Mouse (Mus musculus): ENCODE results near the gene Efcab10.

Gene Efcab10

DNA sequence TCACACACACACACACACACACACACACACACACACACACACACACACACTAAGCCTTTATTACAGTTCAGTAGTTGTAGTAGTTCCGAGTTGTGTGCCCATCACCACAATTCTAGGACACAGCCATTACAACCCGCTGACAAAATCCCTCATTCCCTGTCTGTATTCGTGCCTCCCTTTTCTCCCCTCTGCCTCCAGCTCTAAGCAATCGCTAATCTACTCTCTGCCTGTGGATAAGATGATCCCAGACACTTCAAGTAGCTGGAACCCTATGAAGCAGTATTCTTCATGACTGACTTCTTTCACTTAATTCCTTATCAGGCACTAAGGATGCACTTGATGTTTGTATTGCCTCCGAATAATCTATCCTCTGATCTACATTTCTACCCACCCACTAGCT lies 10.3 kb downstream of the Efcab10 start:
- ChIA-PET POLR2A (interaction anchor here in 3 of 4 experiments (0.6 to 2.4 kb wide), 10 partner anchors 10 to 1503 kb away, joined by 3 to 11 read pairs (median 4); partner anchors contain the start of genes Efcab10 (in 2 of the 3) and Twistnb (in 2 of the 3)), CTCF (interaction anchor here (0.6 to 2.2 kb wide), 12 partner anchors 16 to 533 kb away, joined by 3 to 12 read pairs (median 5); partner anchors contain the start of gene Twistnb (in 1 of the 4))

DNA sequence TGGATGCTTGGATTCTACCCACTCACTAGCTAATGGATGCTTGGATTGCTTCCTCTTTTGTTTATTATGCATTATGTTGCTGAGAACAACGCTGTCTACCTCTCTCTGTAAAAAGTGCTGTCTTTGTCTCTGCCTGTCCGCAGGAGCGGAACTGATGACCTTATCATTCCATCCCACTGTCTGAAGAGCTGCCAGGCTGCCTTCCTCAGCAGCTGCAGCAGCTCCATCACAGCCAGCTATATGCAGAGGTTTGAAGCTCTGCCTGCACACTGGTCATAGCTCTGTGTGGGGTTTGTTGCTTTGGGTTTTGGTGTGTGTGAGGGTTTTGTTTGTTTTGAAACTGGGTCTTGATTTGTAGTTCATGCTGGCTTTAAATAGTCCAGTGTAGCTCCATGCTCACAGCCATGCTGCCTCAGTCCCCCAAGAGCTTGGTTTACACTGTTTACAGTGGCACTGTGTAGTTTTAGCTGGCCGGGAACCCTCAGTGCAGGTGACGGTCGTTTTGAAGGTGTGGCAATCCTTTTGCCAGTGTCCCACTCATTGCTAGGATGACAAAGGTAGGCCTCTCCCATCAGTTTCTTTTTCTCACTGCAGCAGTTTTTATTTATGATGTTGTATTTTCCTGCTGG lies 10.9 kb downstream of the Efcab10 start:
- CTCF ChIA-PET = interaction anchor here (1.0 to 2.2 kb wide), 10 partner anchors 16 to 378 kb away, joined by 3 to 12 read pairs (median 5); partner anchors contain the start of gene Twistnb (in 1 of the 4)
- POLR2A ChIA-PET = interaction anchor here in 3 of 4 experiments (0.6 to 2.4 kb wide), 9 partner anchors 11 to 1502 kb away, joined by 3 to 11 read pairs (median 4); partner anchors contain the start of genes Efcab10 (in 2 of the 3) and Twistnb (in 1 of the 3)

DNA sequence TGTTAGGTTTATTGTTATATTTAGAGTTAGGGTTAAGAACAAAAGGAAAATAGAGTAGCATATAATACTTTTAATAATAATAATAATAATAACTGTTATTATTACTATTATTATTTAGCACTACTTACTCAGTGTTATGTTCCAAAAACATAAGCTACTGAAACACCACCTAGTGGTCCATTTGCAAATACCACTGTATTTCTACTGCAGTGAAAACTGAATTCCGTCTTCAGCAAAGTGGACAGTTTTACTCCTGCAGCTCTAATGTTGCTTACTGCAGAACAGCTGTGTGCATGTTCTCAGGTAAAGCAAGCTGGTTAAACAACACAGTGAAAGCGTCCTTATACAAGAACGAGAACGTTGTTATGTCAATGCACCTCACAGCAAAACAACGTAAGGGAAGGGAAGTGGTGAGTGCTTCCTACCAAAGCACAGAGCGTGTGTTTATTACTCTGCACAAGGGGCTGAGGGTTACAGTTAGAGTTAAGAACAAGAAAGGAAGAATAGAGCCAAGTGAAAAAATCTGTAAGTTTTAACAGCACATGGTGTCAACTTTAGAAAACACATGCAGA lies 17.0 kb downstream of the Efcab10 start:
- CTCF ChIA-PET = interaction anchor here (0.5 to 2.0 kb wide), 14 partner anchors 12 to 197 kb away, joined by 3 to 10 read pairs (median 4); partner anchors contain the start of genes Efcab10 (in 2 of the 4) and Twistnb (in 1 of the 4)
- POLR2A ChIA-PET = interaction anchor here in 1 of 4 experiments (0.9 to 1.2 kb wide), 3 partner anchors 10 to 30 kb away, joined by 3 read pairs; no protein-coding TSS in a partner anchor

DNA sequence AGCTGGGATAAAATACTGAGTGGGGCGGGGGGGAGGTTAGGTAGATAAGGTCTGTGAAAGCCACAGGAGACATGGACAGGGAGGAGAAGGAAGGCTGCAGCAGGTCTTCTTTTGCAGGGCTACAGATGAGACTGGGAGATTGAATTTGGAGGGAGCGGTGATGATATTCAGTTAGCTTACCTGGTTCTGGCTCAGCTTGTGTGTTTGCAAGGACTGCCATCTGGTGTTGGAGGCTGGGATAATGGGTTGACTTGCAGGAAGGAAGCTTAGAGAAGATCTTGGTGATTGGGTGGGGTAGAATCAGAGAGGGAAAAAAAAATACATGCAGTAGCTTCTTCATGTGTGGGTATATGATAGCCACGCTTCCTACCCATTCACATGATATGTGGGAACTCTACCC lies 29.7 kb downstream of the Efcab10 start:
- ChIA-PET CTCF (interaction anchor here (0.6 to 2.1 kb wide), 51 partner anchors 13 to 1634 kb away, joined by 3 to 72 read pairs (median 5); partner anchors contain the start of gene Efcab10 (in 4 of the 4)), POLR2A (interaction anchor here in 3 of 4 experiments (0.6 to 1.3 kb wide), 12 partner anchors 13 to 604 kb away, joined by 3 to 13 read pairs (median 3); partner anchors contain the start of gene Efcab10 (in 2 of the 3))

DNA sequence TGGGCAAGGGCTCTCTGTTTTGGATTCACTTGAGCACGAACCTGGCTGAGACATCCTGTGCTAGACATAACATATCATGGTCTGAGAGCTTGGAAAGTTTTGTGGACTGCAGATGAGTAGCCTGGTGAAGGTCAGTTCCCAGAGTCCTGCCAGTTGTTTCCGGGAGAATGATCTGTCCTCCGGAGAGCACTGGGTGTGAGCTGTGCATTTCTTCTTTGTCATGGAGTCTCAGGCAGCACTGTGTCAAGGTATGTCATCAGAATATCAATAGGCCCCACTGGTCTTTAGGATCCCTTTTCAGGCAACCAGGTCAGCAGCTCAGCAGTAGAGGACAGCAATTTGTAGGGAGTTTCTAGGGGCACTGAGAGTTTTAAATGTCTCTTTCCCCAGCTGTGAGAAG lies 32.6 kb downstream of the Efcab10 start:
- POLR2A ChIA-PET = interaction anchor here in 3 of 4 experiments (0.6 to 4.1 kb wide), 33 partner anchors 9 to 1477 kb away, joined by 3 to 43 read pairs (median 3); partner anchors contain the start of genes Efcab10 (in 3 of the 3), Hbp1 (in 1 of the 3) and Nampt (in 1 of the 3)

DNA sequence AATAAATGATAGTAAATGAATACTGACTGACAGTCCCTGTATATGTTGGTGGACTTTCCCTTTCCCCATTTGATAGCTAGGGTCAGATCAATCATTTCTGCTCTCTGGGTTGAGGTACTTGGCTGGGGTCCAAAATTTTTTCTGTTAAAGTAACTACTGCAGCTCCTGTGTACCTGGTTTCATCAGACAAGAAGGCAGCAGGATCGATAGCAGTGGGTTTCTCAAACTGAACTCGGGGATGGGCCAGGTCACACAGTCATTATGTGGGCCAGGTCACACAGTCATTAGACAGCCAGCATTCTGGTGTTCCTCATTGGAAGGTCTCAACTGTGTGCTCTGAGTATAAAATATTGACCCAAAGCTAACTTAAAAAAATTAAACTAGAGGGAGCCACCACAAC lies 33.1 kb downstream of the Efcab10 start:
- POLR2A ChIA-PET = interaction anchor here in 3 of 4 experiments (0.7 to 4.1 kb wide), 34 partner anchors 8 to 1477 kb away, joined by 3 to 43 read pairs (median 4); partner anchors contain the start of genes Efcab10 (in 3 of the 3), Hbp1 (in 1 of the 3) and Nampt (in 1 of the 3)
- CTCF ChIA-PET = interaction anchor here (0.6 to 4.1 kb wide), 16 partner anchors 8 to 617 kb away, joined by 3 to 63 read pairs (median 6); partner anchors contain the start of gene Efcab10 (in 2 of the 4)

More for the DNA sequence above, 32.6 kb downstream of the Efcab10 start:
- CTCF ChIA-PET = interaction anchor here (0.7 to 4.1 kb wide), 13 partner anchors 9 to 516 kb away, joined by 3 to 63 read pairs (median 6); partner anchors contain the start of gene Efcab10 (in 2 of the 4)

DNA sequence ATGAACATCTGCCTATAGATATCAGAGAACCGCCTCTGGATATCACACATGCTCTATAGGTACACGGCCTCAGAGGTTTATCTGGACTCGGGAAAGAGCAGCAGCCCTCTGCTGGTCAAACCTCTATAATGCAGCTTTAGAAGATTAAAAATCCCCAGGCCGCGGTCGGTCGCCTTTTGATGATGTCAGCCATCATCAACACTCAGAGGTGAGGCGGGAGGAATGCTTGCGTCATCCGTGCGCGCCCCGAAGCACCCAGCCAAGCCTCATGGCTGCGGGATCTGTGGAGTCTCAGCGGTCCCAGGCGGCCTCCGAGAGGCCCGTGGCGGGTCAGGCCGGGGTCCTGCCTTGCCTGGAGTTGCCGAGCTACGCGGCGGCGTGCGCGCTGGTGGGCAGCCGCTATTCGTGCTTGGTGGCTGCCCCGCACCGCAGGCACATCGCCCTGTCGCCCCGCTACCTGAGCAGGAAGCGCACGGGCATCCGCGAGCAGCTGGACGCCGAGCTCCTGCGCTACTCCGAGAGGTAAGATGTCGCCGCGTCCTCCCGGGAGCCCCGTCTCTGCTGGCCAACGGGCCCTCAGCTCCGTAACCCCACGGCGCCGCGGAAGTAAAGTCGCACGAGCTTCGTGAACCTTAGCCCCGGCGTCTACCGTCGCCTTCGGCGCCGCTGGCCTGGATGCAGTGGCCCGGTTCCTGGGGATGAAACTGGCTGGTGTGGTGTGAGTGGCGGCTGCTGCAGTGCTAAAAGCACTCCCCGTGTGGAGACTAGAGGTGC lies 34.9 kb downstream of the Efcab10 start, which contains the start of gene Twistnb:
Twistnb (plus strand) TSS at position 249 of the 774 bp plus-strand sequence.
- CTCF ChIA-PET = interaction anchor here (0.6 to 4.1 kb wide), 24 partner anchors 15 to 163 kb away, joined by 3 to 63 read pairs (median 5); partner anchors contain the start of gene Efcab10 (in 2 of the 4)
- POLR2A ChIA-PET = interaction anchor here (0.5 to 4.1 kb wide), 44 partner anchors 10 to 1480 kb away, joined by 3 to 43 read pairs (median 4); partner anchors contain the start of genes Efcab10 (in 3 of the 4), Nampt (in 2 of the 4), Hbp1 (in 1 of the 4) and Sypl (in 1 of the 4)

DNA sequence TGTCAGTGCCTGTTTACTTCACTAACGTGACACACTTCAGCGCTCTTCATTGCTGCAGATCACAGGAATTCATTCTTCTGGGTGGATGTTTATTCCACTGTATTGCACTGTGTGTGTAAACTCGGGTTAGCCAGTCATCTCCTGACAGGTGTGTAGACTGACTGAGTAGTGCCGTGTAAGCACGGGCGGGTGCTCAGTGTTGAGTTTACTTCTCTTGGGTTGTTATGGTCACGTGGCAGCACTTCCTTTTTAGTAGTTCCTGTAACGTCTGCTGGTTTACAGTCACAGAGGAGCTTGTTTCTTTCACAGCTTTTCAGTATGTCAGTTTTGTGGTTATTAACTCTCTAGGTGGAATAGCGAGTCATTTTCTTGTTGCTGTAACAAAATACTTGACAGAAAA lies 39.2 kb downstream of the Efcab10 start:
- ChIA-PET CTCF (interaction anchor here in 1 of 4 experiments (0.5 to 2.0 kb wide), 2 partner anchors 11 to 54 kb away, joined by 5 to 8 read pairs; no protein-coding TSS in a partner anchor), POLR2A (interaction anchor here in 1 of 4 experiments (0.6 to 0.9 kb wide), 2 partner anchors 11 to 39 kb away, joined by 3 to 4 read pairs; no protein-coding TSS in a partner anchor)

DNA sequence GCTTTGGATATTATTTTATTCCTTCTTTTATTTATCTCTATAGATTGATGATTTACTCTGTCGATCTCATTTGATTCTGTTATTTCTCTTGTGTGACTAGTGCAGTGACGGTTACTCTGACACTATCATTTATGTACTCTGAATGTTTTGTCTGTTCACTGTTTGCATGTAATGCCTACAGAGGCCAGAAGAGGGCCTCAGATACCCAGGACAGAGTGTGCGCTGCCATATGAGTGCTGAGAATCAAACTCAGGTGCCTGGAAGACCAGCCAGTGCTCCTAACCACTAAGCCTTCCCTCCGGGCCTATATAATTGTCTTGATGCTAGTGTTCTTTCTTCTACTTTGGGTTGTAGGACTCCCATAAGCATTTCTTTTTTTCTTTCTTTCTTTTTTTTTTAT lies 40.1 kb downstream of the Efcab10 start:
- CTCF ChIA-PET = interaction anchor here in 1 of 4 experiments (0.6 kb wide), 1 partner anchor 1807 kb away, joined by 3 read pairs; no protein-coding TSS in a partner anchor
- POLR2A ChIA-PET = interaction anchor here in 2 of 4 experiments (1.3 to 1.6 kb wide), 2 partner anchors 55 kb away, joined by 3 read pairs; no protein-coding TSS in a partner anchor
